In the genomic region with DNA sequence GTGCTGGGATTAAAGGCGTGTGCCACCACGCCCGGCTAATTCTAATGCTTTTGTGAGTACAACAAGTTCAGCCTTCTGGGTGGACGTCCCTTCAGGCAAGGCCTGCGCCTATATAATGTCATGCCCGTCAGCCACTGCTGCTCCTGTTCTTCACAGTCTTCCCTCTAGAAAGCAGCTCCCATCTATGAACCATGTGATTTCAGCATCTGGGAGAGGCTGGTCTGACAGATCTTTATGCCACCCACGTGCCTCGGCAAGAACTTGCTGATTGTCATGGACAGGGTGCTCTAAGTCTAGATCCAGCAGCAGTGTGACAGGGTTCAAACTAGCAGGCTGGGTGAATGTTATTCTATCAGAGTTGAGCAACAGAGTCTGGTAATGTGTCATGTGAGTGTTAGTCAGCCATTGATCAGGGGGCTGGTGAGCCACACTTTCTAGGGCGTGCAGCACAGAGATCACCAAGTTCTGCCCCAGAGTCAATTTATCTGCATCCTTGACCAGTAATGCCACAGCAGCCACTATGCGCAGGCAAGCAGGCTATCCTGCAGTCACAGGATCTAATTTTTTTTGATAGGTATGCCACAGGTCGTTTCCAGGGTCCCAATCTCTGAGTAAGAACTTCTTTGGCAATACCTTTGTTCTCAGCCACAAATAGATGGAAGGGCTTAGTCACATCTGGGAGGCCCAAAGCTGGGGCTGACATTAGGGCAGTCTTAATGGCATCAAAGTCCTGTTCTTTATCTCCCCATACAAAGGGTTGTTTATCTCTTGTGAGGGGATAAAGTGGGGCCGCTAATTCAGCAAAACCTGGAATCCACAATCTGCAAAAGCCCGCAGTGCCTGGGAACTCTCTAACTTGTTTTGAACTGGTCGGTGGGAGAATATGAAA, we compare ENCODE assay signal across 35 mouse cellular contexts. TPM values are rescaled to one million over a fixed set of nuclear protein-coding genes. Genes with fewer than 3 reads are reported as not detected.
DNase-seq lines count a peak whose midpoint lies in the region; ATAC-seq and TF ChIP-seq lines count a peak whose summit lies in the region.
"Had no signal": no experiment of that assay in that cellular context is flagged by ENCODE, and none has a peak within 500 bp of the region (broad histone marks: within the 10 kb centered on the region; RNA-seq: fewer than 3 reads in every experiment).

No protein-coding gene starts in this region.

- TF ChIP-seq CTCF in stomach, postnatal 0 days (IDR thresholded peaks at IDR 0.05; ENCODE audit: low read depth), result no peak
- TF ChIP-seq CTCF in intestine, postnatal 0 days (IDR thresholded peaks at IDR 0.05; ENCODE audit: low read depth), result no peak

- peak; percentile 59 for ATAC-seq in stomach, embryonic 15.5 days (ENCODE audit: insufficient read depth, low FRiP score, low read depth)
- no peak for ATAC-seq in stomach, postnatal 0 days (ENCODE audit: low FRiP score, low TSS enrichment)
- ATAC-seq in intestine, postnatal 0 days, result peak; percentile 97
- ATAC-seq in midbrain, embryonic 11.5 days (ENCODE audit: low FRiP score), result no peak
- ATAC-seq in forebrain, embryonic 16.5 days, result no peak
- no peak for ATAC-seq in kidney, embryonic 16.5 days (ENCODE audit: low FRiP score, low TSS enrichment)
- ATAC-seq: forebrain, embryonic 15.5 days; hindbrain, postnatal 0 days had no signal

- H3K27ac ChIP-seq in stomach, embryonic 15.5 days, result no peak overlapping the region
- no peak overlapping the region for H3K27ac ChIP-seq in stomach, postnatal 0 days (replicated peaks)
- peak overlapping the region; percentile 67 for H3K27ac ChIP-seq in intestine, postnatal 0 days (ENCODE audit: low read depth, low read length)
- no peak overlapping the region for H3K27ac ChIP-seq in midbrain, embryonic 11.5 days (ENCODE audit: low read depth, low read length)
- H3K27ac ChIP-seq in forebrain, embryonic 16.5 days (ENCODE audit: low read length), result no peak overlapping the region
- no peak overlapping the region for H3K27ac ChIP-seq in kidney, embryonic 16.5 days (ENCODE audit: low read length)
- H3K27ac ChIP-seq: forebrain, embryonic 15.5 days; heart, embryonic 15.5 days; hindbrain, embryonic 12.5 days; hindbrain, postnatal 0 days; kidney, embryonic 15.5 days; layer of hippocampus, adult 2 months; limb, embryonic 15.5 days; liver, embryonic 15.5 days; midbrain, embryonic 12.5 days; neural tube, embryonic 12.5 days had no signal

- no peaks in the 10 kb centered on the region for H3K9me3 ChIP-seq in stomach, embryonic 15.5 days
- no peaks in the 10 kb centered on the region for H3K9me3 ChIP-seq in stomach, postnatal 0 days (ENCODE audit: control insufficient read depth, low read length)
- no peaks in the 10 kb centered on the region for H3K9me3 ChIP-seq in intestine, postnatal 0 days (ENCODE audit: control insufficient read depth)
- H3K9me3 ChIP-seq in midbrain, embryonic 11.5 days (ENCODE audit: control insufficient read depth, low read length), result no peaks in the 10 kb centered on the region; the same call in 1 of the 2 replicates
- H3K9me3 ChIP-seq in forebrain, embryonic 16.5 days (ENCODE audit: control insufficient read depth, low read length), result no peaks in the 10 kb centered on the region
- peaks cover 4% of the 10 kb centered on the region; the same call in 1 of the 2 replicates for H3K9me3 ChIP-seq in kidney, embryonic 16.5 days (ENCODE audit: low read length)
- H3K9me3 ChIP-seq: forebrain, embryonic 15.5 days; heart, embryonic 15.5 days; hindbrain, embryonic 12.5 days; kidney, embryonic 15.5 days; limb, embryonic 15.5 days; liver, embryonic 15.5 days; midbrain, embryonic 12.5 days had no signal

- no peak for DNase-seq in stomach, postnatal 0 days (ENCODE audit: low spot score)
- DNase-seq in adipocyte (ENCODE audit: low spot score), result peak; percentile 55
- no peak for DNase-seq in midbrain, embryonic 11.5 days (ENCODE audit: low spot score, missing footprints)
- DNase-seq: adrenal gland, adult 2 months; adrenal gland, postnatal 36 days; cerebellum, adult 2 months; cerebellum, postnatal 14 days; kidney, adult 18-20 months; kidney, postnatal 36 days; layer of hippocampus, postnatal 36 days; left cerebral cortex, postnatal 4 days; lung, postnatal 36 days; right cerebral cortex, adult 18-20 months; spleen, adult 18-20 months had no signal

- TF ChIP-seq EP300 in stomach, postnatal 0 days (optimal IDR thresholded peaks at IDR 0.05), result no peak

- 69% methylated on average over 14 of the region's 14 CpGs for WGBS in stomach, embryonic 15.5 days
- 71% methylated on average over 14 of the region's 14 CpGs for WGBS in stomach, postnatal 0 days
- WGBS in intestine, postnatal 0 days, result 47% methylated on average over 14 of the region's 14 CpGs
- 69% methylated on average over 14 of the region's 14 CpGs for WGBS in midbrain, embryonic 11.5 days
- WGBS in forebrain, embryonic 16.5 days, result 68% methylated on average over 14 of the region's 14 CpGs
- 82% methylated on average over 14 of the region's 14 CpGs for WGBS in kidney, embryonic 16.5 days

- no peaks in the 10 kb centered on the region for H3K4me1 ChIP-seq in stomach, embryonic 15.5 days
- no peaks in the 10 kb centered on the region for H3K4me1 ChIP-seq in stomach, postnatal 0 days (replicated peaks; ENCODE audit: control insufficient read depth, insufficient read depth)
- H3K4me1 ChIP-seq in intestine, postnatal 0 days (replicated peaks; ENCODE audit: control insufficient read depth, insufficient read depth, low read length), result no peaks in the 10 kb centered on the region
- H3K4me1 ChIP-seq in midbrain, embryonic 11.5 days (ENCODE audit: control insufficient read depth, insufficient read depth, low read length), result no peaks in the 10 kb centered on the region
- no peaks in the 10 kb centered on the region for H3K4me1 ChIP-seq in forebrain, embryonic 16.5 days (replicated peaks; ENCODE audit: control insufficient read depth, insufficient read depth, low read length)
- H3K4me1 ChIP-seq in kidney, embryonic 16.5 days (ENCODE audit: insufficient read depth, low read length), result no peaks in the 10 kb centered on the region
- H3K4me1 ChIP-seq: forebrain, embryonic 15.5 days; heart, embryonic 15.5 days; hindbrain, embryonic 12.5 days; kidney, embryonic 15.5 days; limb, embryonic 15.5 days; liver, embryonic 15.5 days; midbrain, embryonic 12.5 days; neural tube, embryonic 12.5 days had no signal

- H3K4me3 ChIP-seq in stomach, embryonic 15.5 days (replicated peaks), result no peak overlapping the region
- no peak overlapping the region for H3K4me3 ChIP-seq in stomach, postnatal 0 days (ENCODE audit: low read depth, low read length)
- H3K4me3 ChIP-seq in intestine, postnatal 0 days (ENCODE audit: low read depth, low read length), result no peak overlapping the region
- no peak overlapping the region for H3K4me3 ChIP-seq in midbrain, embryonic 11.5 days (ENCODE audit: low read depth, low read length)
- H3K4me3 ChIP-seq in forebrain, embryonic 16.5 days (replicated peaks; ENCODE audit: low read length), result no peak overlapping the region
- no peak overlapping the region for H3K4me3 ChIP-seq in kidney, embryonic 16.5 days (ENCODE audit: low read length)
- H3K4me3 ChIP-seq: forebrain, embryonic 15.5 days; heart, embryonic 15.5 days; hindbrain, embryonic 12.5 days; kidney, embryonic 15.5 days; layer of hippocampus, adult 2 months; limb, embryonic 15.5 days; liver, embryonic 15.5 days; midbrain, embryonic 12.5 days; myocyte; neural tube, embryonic 12.5 days had no signal

- no peaks in the 10 kb centered on the region for H3K36me3 ChIP-seq in stomach, embryonic 15.5 days
- H3K36me3 ChIP-seq in stomach, postnatal 0 days (ENCODE audit: control insufficient read depth, insufficient read depth, low read length), result no peaks in the 10 kb centered on the region
- H3K36me3 ChIP-seq in intestine, postnatal 0 days (ENCODE audit: control insufficient read depth, insufficient read depth), result no peaks in the 10 kb centered on the region
- no peaks in the 10 kb centered on the region for H3K36me3 ChIP-seq in midbrain, embryonic 11.5 days (ENCODE audit: control insufficient read depth, insufficient read depth, low read length)
- no peaks in the 10 kb centered on the region for H3K36me3 ChIP-seq in forebrain, embryonic 16.5 days (ENCODE audit: control insufficient read depth, insufficient read depth)
- H3K36me3 ChIP-seq in kidney, embryonic 16.5 days (ENCODE audit: insufficient read depth, low read length), result no peaks in the 10 kb centered on the region
- H3K36me3 ChIP-seq: forebrain, embryonic 15.5 days; heart, embryonic 15.5 days; hindbrain, embryonic 12.5 days; kidney, embryonic 15.5 days; limb, embryonic 15.5 days; liver, embryonic 15.5 days; midbrain, embryonic 12.5 days; neural tube, embryonic 12.5 days had no signal

- H3K4me2 ChIP-seq in stomach, embryonic 15.5 days, result no peak overlapping the region
- H3K4me2 ChIP-seq in stomach, postnatal 0 days (replicated peaks; ENCODE audit: low read depth), result no peak overlapping the region
- H3K4me2 ChIP-seq in intestine, postnatal 0 days (replicated peaks; ENCODE audit: low read depth), result no peak overlapping the region
- no peak overlapping the region for H3K4me2 ChIP-seq in midbrain, embryonic 11.5 days
- H3K4me2 ChIP-seq in forebrain, embryonic 16.5 days (ENCODE audit: low read length), result no peak overlapping the region
- H3K4me2 ChIP-seq in kidney, embryonic 16.5 days (replicated peaks; ENCODE audit: low read depth, low read length), result no peak overlapping the region
- H3K4me2 ChIP-seq: forebrain, embryonic 15.5 days; heart, embryonic 15.5 days; hindbrain, embryonic 12.5 days; kidney, embryonic 15.5 days; limb, embryonic 15.5 days; liver, embryonic 15.5 days; midbrain, embryonic 12.5 days; neural tube, embryonic 12.5 days had no signal

- H3K27me3 ChIP-seq in stomach, embryonic 15.5 days (replicated peaks), result no peaks in the 10 kb centered on the region
- no peaks in the 10 kb centered on the region for H3K27me3 ChIP-seq in stomach, postnatal 0 days (ENCODE audit: control insufficient read depth, insufficient read depth, low read length)
- H3K27me3 ChIP-seq in intestine, postnatal 0 days (replicated peaks; ENCODE audit: control insufficient read depth, insufficient read depth, low read length), result no peaks in the 10 kb centered on the region
- no peaks in the 10 kb centered on the region for H3K27me3 ChIP-seq in midbrain, embryonic 11.5 days (ENCODE audit: control insufficient read depth, insufficient read depth, low read length)
- H3K27me3 ChIP-seq in forebrain, embryonic 16.5 days (replicated peaks; ENCODE audit: control insufficient read depth, insufficient read depth, low read length), result no peaks in the 10 kb centered on the region
- H3K27me3 ChIP-seq in kidney, embryonic 16.5 days (ENCODE audit: insufficient read depth, low read length), result no peaks in the 10 kb centered on the region
- H3K27me3 ChIP-seq: forebrain, embryonic 15.5 days; heart, embryonic 15.5 days; hindbrain, embryonic 12.5 days; kidney, embryonic 15.5 days; limb, embryonic 15.5 days; liver, embryonic 15.5 days; midbrain, embryonic 12.5 days; neural tube, embryonic 12.5 days had no signal

- H3K9ac ChIP-seq in stomach, embryonic 15.5 days, result no peak overlapping the region
- no peak overlapping the region for H3K9ac ChIP-seq in stomach, postnatal 0 days (ENCODE audit: low read length)
- no peak overlapping the region for H3K9ac ChIP-seq in intestine, postnatal 0 days (ENCODE audit: low read depth, low read length)
- H3K9ac ChIP-seq in midbrain, embryonic 11.5 days (ENCODE audit: low read length), result no peak overlapping the region
- no peak overlapping the region for H3K9ac ChIP-seq in forebrain, embryonic 16.5 days (replicated peaks; ENCODE audit: low read depth, low read length)
- no peak overlapping the region for H3K9ac ChIP-seq in kidney, embryonic 16.5 days (replicated peaks; ENCODE audit: low read length)
- H3K9ac ChIP-seq: forebrain, embryonic 15.5 days; heart, embryonic 15.5 days; hindbrain, embryonic 12.5 days; kidney, embryonic 15.5 days; limb, embryonic 15.5 days; liver, embryonic 15.5 days; midbrain, embryonic 12.5 days; neural tube, embryonic 12.5 days had no signal

RNA-seq across cellular contexts. Expression of a gene that starts 6.3 kb away (rescaled TPM):
- polyA plus RNA-seq in stomach, embryonic 15.5 days (2015; fragmentation: Nextera tagmentation; extraction: Ambion mirVana), result not detected in 2 replicates
- not detected in 2 replicates for polyA plus RNA-seq in stomach, postnatal 0 days (2015; fragmentation: Nextera tagmentation; extraction: Ambion mirVana)
- not detected in 2 replicates for polyA plus RNA-seq in intestine, postnatal 0 days (2015; fragmentation: Nextera tagmentation; extraction: Ambion mirVana)
- not detected in 2 replicates for polyA plus RNA-seq in midbrain, embryonic 11.5 days (2014; fragmentation: Nextera tagmentation; extraction: Ambion mirVana)
- not detected in 2 replicates for polyA plus RNA-seq in forebrain, embryonic 16.5 days (2015; fragmentation: Nextera tagmentation; extraction: Ambion mirVana)
- not detected in 2 replicates for polyA plus RNA-seq in kidney, embryonic 16.5 days (2015; fragmentation: Nextera tagmentation; extraction: Ambion mirVana)
- polyA plus RNA-seq: adrenal gland, adult 2 months; brain, embryonic 14.5 days; cerebellum, adult 2 months; cortical plate, adult 2 months; embryonic facial prominence, embryonic 11.5 days; forebrain, embryonic 15.5 days; heart, embryonic 15.5 days; hindbrain, embryonic 12.5 days; hindbrain, postnatal 0 days; kidney, embryonic 15.5 days; limb, embryonic 15.5 days; liver, embryonic 15.5 days; lung, embryonic 16.5 days; midbrain, embryonic 12.5 days; midbrain, postnatal 0 days; neural tube, embryonic 12.5 days; testis, adult 2 months had no signal

RNA-seq across cellular contexts. Expression of a gene that starts 15.0 kb away (rescaled TPM):
- polyA plus RNA-seq in stomach, embryonic 15.5 days (2015; fragmentation: Nextera tagmentation; extraction: Ambion mirVana), result not detected in 2 replicates
- not detected in 2 replicates for polyA plus RNA-seq in stomach, postnatal 0 days (2015; fragmentation: Nextera tagmentation; extraction: Ambion mirVana)
- not detected in 2 replicates for polyA plus RNA-seq in intestine, postnatal 0 days (2015; fragmentation: Nextera tagmentation; extraction: Ambion mirVana)
- not detected in 2 replicates for polyA plus RNA-seq in midbrain, embryonic 11.5 days (2014; fragmentation: Nextera tagmentation; extraction: Ambion mirVana)
- not detected in 2 replicates for polyA plus RNA-seq in forebrain, embryonic 16.5 days (2015; fragmentation: Nextera tagmentation; extraction: Ambion mirVana)
- polyA plus RNA-seq in kidney, embryonic 16.5 days (2015; fragmentation: Nextera tagmentation; extraction: Ambion mirVana), result not detected in 2 replicates
- polyA plus RNA-seq: adrenal gland, adult 2 months; brain, embryonic 14.5 days; cerebellum, adult 2 months; cortical plate, adult 2 months; embryonic facial prominence, embryonic 11.5 days; forebrain, embryonic 15.5 days; heart, embryonic 15.5 days; hindbrain, embryonic 12.5 days; hindbrain, postnatal 0 days; kidney, embryonic 15.5 days; limb, embryonic 15.5 days; liver, embryonic 15.5 days; lung, embryonic 16.5 days; midbrain, embryonic 12.5 days; midbrain, postnatal 0 days; myocyte; neural tube, embryonic 12.5 days; testis, adult 2 months had no signal

RNA-seq across cellular contexts. Expression of a gene that starts 35.4 kb away (rescaled TPM):
- polyA plus RNA-seq in stomach, embryonic 15.5 days (2015; fragmentation: Nextera tagmentation; extraction: Ambion mirVana), result not detected in 2 replicates
- polyA plus RNA-seq in stomach, postnatal 0 days (2015; fragmentation: Nextera tagmentation; extraction: Ambion mirVana), result not detected in 2 replicates
- not detected in 2 replicates for polyA plus RNA-seq in intestine, postnatal 0 days (2015; fragmentation: Nextera tagmentation; extraction: Ambion mirVana)
- not detected in 2 replicates for polyA plus RNA-seq in midbrain, embryonic 11.5 days (2014; fragmentation: Nextera tagmentation; extraction: Ambion mirVana)
- polyA plus RNA-seq in forebrain, embryonic 16.5 days (2015; fragmentation: Nextera tagmentation; extraction: Ambion mirVana), result not detected in 2 replicates
- polyA plus RNA-seq in kidney, embryonic 16.5 days (2015; fragmentation: Nextera tagmentation; extraction: Ambion mirVana), result not detected in 2 replicates
- polyA plus RNA-seq: adrenal gland, adult 2 months; brain, embryonic 14.5 days; cerebellum, adult 2 months; cortical plate, adult 2 months; embryonic facial prominence, embryonic 11.5 days; forebrain, embryonic 15.5 days; heart, embryonic 15.5 days; hindbrain, embryonic 12.5 days; hindbrain, postnatal 0 days; kidney, embryonic 15.5 days; limb, embryonic 15.5 days; liver, embryonic 15.5 days; lung, embryonic 16.5 days; midbrain, embryonic 12.5 days; midbrain, postnatal 0 days; neural tube, embryonic 12.5 days had no signal

RNA-seq across cellular contexts. Expression of a gene that starts 43.5 kb away (rescaled TPM):
- polyA plus RNA-seq in stomach, embryonic 15.5 days (2015; fragmentation: Nextera tagmentation; extraction: Ambion mirVana), result 2.2 and 2.8 TPM in 2 replicates
- 67.6 and 68.0 TPM in 2 replicates for polyA plus RNA-seq in stomach, postnatal 0 days (2015; fragmentation: Nextera tagmentation; extraction: Ambion mirVana)
- 232 and 250 TPM in 2 replicates for polyA plus RNA-seq in intestine, postnatal 0 days (2015; fragmentation: Nextera tagmentation; extraction: Ambion mirVana)
- polyA plus RNA-seq in midbrain, embryonic 11.5 days (2014; fragmentation: Nextera tagmentation; extraction: Ambion mirVana), result not detected in 2 replicates
- not detected in 2 replicates for polyA plus RNA-seq in forebrain, embryonic 16.5 days (2015; fragmentation: Nextera tagmentation; extraction: Ambion mirVana)
- 12.0 and 17.1 TPM in 2 replicates for polyA plus RNA-seq in kidney, embryonic 16.5 days (2015; fragmentation: Nextera tagmentation; extraction: Ambion mirVana)
- polyA plus RNA-seq: cerebellum, adult 2 months; cortical plate, adult 2 months; embryonic facial prominence, embryonic 11.5 days; forebrain, embryonic 15.5 days; heart, embryonic 15.5 days; hindbrain, embryonic 12.5 days; hindbrain, postnatal 0 days; liver, embryonic 15.5 days; midbrain, embryonic 12.5 days; midbrain, postnatal 0 days; neural tube, embryonic 12.5 days had no signal

RNA-seq across cellular contexts. Expression of a gene that starts 45.5 kb away (rescaled TPM):
- polyA plus RNA-seq in stomach, embryonic 15.5 days (2015; fragmentation: Nextera tagmentation; extraction: Ambion mirVana), result not detected in 2 replicates
- polyA plus RNA-seq in stomach, postnatal 0 days (2015; fragmentation: Nextera tagmentation; extraction: Ambion mirVana), result not detected in 2 replicates
- polyA plus RNA-seq in intestine, postnatal 0 days (2015; fragmentation: Nextera tagmentation; extraction: Ambion mirVana), result not detected in 2 replicates
- not detected in 2 replicates for polyA plus RNA-seq in midbrain, embryonic 11.5 days (2014; fragmentation: Nextera tagmentation; extraction: Ambion mirVana)
- not detected in 2 replicates for polyA plus RNA-seq in forebrain, embryonic 16.5 days (2015; fragmentation: Nextera tagmentation; extraction: Ambion mirVana)
- not detected in 2 replicates for polyA plus RNA-seq in kidney, embryonic 16.5 days (2015; fragmentation: Nextera tagmentation; extraction: Ambion mirVana)
- polyA plus RNA-seq: adrenal gland, adult 2 months; brain, embryonic 14.5 days; cerebellum, adult 2 months; cortical plate, adult 2 months; embryonic facial prominence, embryonic 11.5 days; forebrain, embryonic 15.5 days; heart, embryonic 15.5 days; hindbrain, embryonic 12.5 days; hindbrain, postnatal 0 days; kidney, embryonic 15.5 days; limb, embryonic 15.5 days; liver, embryonic 15.5 days; lung, embryonic 16.5 days; midbrain, embryonic 12.5 days; midbrain, postnatal 0 days; myocyte; neural tube, embryonic 12.5 days; testis, adult 2 months had no signal

Comparison
In these comparisons a context has a peak if more than half of its experiments do, and no peak if none do; other contexts are left out.
1. ATAC-seq: peak in stomach, embryonic 15.5 days (single experiment) and intestine, postnatal 0 days (single experiment); none in stomach, postnatal 0 days (single experiment), midbrain, embryonic 11.5 days (single experiment), forebrain, embryonic 16.5 days (single experiment) and kidney, embryonic 16.5 days (single experiment).